Mouse (Mus musculus) layer of hippocampus, adult 18-20 months (tissue): Measurements from ENCODE around the gene C87436. TPM values are rescaled to one million over a fixed set of nuclear protein-coding genes. Genes with fewer than 3 reads are reported as not detected.

Experiments
- DNase-seq, 2 experiments: peaks; one replicate each; pipeline ENCODE4 v3.0.0; 2022; ENCODE audit warnings: low spot score in 2 of 2
- total RNA-seq, 2 experiments: library from RNA; stranded (reverse); gene quantifications; 2 replicates each; pipeline ENCODE4 v1.2.3; 2021

Gene C87436
- total RNA-seq, 2 experiments from 2014 or later = 17.5 to 17.8 TPM

- no peak for DNase-seq
Observed at GRCm38 (mm10) chr6:86509194-86509865, 71.2 kb downstream of the C87436 start.

GRCm38 (mm10) chr6:86509866-86510200 lies 71.7 kb downstream of the C87436 start:
- no peak for DNase-seq

DNA sequence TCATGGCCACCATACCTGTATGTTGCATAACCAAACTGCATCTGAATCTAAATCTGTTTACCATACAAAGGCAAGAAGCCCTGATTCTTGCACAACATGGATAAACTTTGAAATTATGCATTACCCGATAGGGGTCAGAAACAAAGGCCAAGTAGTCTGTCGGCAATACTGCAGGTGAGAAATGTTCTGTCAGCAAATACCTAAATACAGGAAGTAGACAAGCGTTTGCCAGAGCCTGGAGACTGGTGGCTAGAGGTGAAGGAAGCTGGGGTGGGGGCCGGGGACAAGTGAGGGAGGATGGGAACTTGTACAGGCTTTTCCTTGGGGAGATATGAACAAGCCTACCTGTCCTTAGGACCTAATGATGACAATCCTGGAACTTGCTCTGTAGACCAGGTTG lies 72.8 kb downstream of the C87436 start:
- DNase-seq = no peak

DNA sequence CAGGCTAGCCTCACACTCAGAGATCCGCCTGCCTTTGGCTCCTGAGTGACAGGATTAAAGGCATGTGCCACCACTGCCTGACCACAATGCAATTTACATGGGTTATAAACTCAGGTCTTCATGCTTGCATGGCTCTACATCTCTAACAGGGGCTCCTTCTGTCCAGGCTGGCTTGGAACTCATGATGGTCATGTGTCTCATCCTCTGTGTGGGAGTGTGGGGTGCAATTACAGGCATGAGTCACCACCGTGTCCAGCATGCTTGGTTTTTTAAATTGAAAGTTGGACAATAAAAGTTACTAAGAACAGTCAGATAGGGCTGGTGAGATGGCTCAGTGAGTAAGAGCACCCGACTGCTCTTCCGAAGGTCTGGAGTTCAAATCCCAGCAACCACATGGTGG lies 75.1 kb downstream of the C87436 start:
- DNase-seq = no peak

- peak in 1 of 2 experiments; percentile 9 for DNase-seq
Observed at GRCm38 (mm10) chr6:86516021-86516420, 77.8 kb downstream of the C87436 start.

GRCm38 (mm10) chr6:86519767-86520345 lies 81.7 kb downstream of the C87436 start:
- no peak for DNase-seq

GRCm38 (mm10) chr6:86522001-86522911 lies 84.1 kb downstream of the C87436 start:
- no peak for DNase-seq

Other genes starting within 250 kb of the C87436 start
- 10 to 100 TPM; 25.3 to 25.4 TPM for gene Tgfa, start 243.2 kb upstream of the C87436 start, total RNA-seq
- gene Fam136a, start 72.7 kb upstream of the C87436 start, total RNA-seq = 10 to 100 TPM; 29.2 to 31.6 TPM
- 10 to 100 TPM; 55.5 to 74.0 TPM for gene Snrpg, start 67.1 kb upstream of the C87436 start, total RNA-seq
- gene Pcyox1, start 41.2 kb upstream of the C87436 start, total RNA-seq = 100 to 1,000 TPM; 111 to 113 TPM
- gene Tia1, start 34.2 kb upstream of the C87436 start, total RNA-seq = 100 to 1,000 TPM; 114 to 120 TPM
- 1 to 10 TPM in 1 of 2 experiments, under 1 TPM in 1; 0.84 to 2.8 TPM for gene Gm44790, start 11.7 kb upstream of the C87436 start, total RNA-seq
- gene Pcbp1, start 87.9 kb downstream of the C87436 start, total RNA-seq = 100 to 1,000 TPM; 197 to 204 TPM
- gene Asprv1, start 189.8 kb downstream of the C87436 start, total RNA-seq = 1 to 10 TPM; 1.2 to 1.8 TPM
- 10 to 100 TPM; 18.6 to 19.0 TPM for gene Mxd1, start 230.8 kb downstream of the C87436 start, total RNA-seq
- 10 to 100 TPM; 64.8 to 65.2 TPM for gene Snrnp27, start 246.1 kb downstream of the C87436 start, total RNA-seq